Mouse (Mus musculus) forebrain, embryonic 11.5 days (tissue): ENCODE data around the gene Slc25a3. TPM values are rescaled to one million over a fixed set of nuclear protein-coding genes. Genes with fewer than 3 reads are reported as not detected.

ENCODE experiments used
- ATAC-seq: fragments of 200-750 bp; cut with Nextera tagmentation; replicated peaks from 2 replicates; pipeline ENCODE4 v1.8.0; 2017; ENCODE audit warnings: moderate TSS enrichment; ENCODE audit not compliant: low FRiP score
- DNase-seq: peaks from one replicate; pipeline ENCODE4 v3.0.0-alpha.2; 2017; ENCODE audit warnings: low spot score
- H3K27ac ChIP-seq: fragments of 300-500 bp; sonication (generic); 2 replicates; pipeline ENCODE4 v1.5.1; 2014; ENCODE audit warnings: low read depth, low read length
- H3K27me3 ChIP-seq: fragments of 300-500 bp; sonication (generic); 2 replicates; pipeline ENCODE4 v1.6.1; 2014; ENCODE audit warnings: mild to moderate bottlenecking, low read length, mixed read lengths; ENCODE audit not compliant: control insufficient read depth, insufficient read depth
- H3K36me3 ChIP-seq: fragments of 300-500 bp; sonication (generic); 2 replicates; pipeline ENCODE4 v1.6.1; 2014; ENCODE audit warnings: mild to moderate bottlenecking, low read length, moderate library complexity, mixed read lengths; ENCODE audit not compliant: control insufficient read depth, insufficient read depth
- H3K4me1 ChIP-seq: fragments of 300-500 bp; sonication (generic); replicated peaks from 2 replicates; pipeline ENCODE4 v1.6.1; 2014; ENCODE audit warnings: low read length, mixed read lengths; ENCODE audit not compliant: control insufficient read depth, insufficient read depth
- H3K4me2 ChIP-seq: fragments of 300-500 bp; sonication (generic); 2 replicates; pipeline ENCODE4 v1.6.1; 2014; ENCODE audit warnings: low read depth, mild to moderate bottlenecking, low read length, moderate library complexity, mixed read lengths; ENCODE audit not compliant: severe bottlenecking
- H3K4me3 ChIP-seq: fragments of 300-500 bp; sonication (generic); 2 replicates; pipeline ENCODE4 v1.5.1; 2014; ENCODE audit warnings: low read depth, low read length
- H3K9ac ChIP-seq: fragments of 300-500 bp; sonication (generic); 2 replicates; pipeline ENCODE4 v1.6.1; 2014; ENCODE audit warnings: low read length
- H3K9me3 ChIP-seq: fragments of 300-500 bp; sonication (generic); 2 replicates; pipeline ENCODE4 v1.6.1; 2016; ENCODE audit warnings: low read length, mixed read lengths; ENCODE audit not compliant: control insufficient read depth
- WGBS: fragments of 180-500 bp; shearing (Covaris S2); extraction: QIAGEN DNeasy Blood & Tissue Kit; methylation state at CpG from one replicate; pipeline ENCODE4 v1.1.7; 2014; 5-methylcytosine and 5-hydroxymethylcytosine counted together
- polyA plus RNA-seq: library from polyadenylated mRNA; unstranded; fragments of >200 nt; fragmentation: Nextera tagmentation; extraction: Ambion mirVana; gene quantifications from 2 replicates; pipeline ENCODE4 v1.2.1, GENCODE M21; 2014

Gene Slc25a3
- polyA plus RNA-seq, 1 experiment from 2014 or later = 404 TPM

DNA sequence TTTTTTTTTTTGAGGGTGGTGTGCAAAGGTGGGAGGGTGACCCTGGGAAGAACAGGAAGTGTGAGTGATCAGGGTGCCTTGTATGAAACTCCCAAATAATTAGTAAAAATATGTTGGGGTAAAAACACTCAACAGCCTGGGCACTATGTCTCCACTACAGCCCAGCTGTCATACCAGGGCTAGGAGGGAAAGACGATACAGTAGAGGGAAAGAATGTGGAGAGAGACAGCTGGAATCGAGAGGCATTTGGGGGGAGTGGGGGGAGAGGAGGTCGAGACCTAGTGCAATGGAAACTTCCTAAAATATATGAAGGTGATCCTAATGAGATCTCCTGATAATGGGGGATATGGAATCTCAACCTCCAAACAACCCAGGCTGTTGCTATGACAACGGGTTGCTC lies 14.0 kb downstream of the Slc25a3 start:
- H3K4me1 ChIP-seq = no peaks in the 10 kb centered on the region
- no peak overlapping the region for H3K9ac ChIP-seq
- H3K27me3 ChIP-seq = no peaks in the 10 kb centered on the region
- no peaks in the 10 kb centered on the region for H3K9me3 ChIP-seq
- WGBS = 76% methylated on average over 4 of the region's 4 CpGs
- ATAC-seq = no peak
- H3K36me3 ChIP-seq = peaks cover 12% of the 10 kb centered on the region
- no peak overlapping the region for H3K4me2 ChIP-seq
- H3K4me3 ChIP-seq = no peak overlapping the region
- H3K27ac ChIP-seq = no peak overlapping the region
- DNase-seq = no peak

DNA sequence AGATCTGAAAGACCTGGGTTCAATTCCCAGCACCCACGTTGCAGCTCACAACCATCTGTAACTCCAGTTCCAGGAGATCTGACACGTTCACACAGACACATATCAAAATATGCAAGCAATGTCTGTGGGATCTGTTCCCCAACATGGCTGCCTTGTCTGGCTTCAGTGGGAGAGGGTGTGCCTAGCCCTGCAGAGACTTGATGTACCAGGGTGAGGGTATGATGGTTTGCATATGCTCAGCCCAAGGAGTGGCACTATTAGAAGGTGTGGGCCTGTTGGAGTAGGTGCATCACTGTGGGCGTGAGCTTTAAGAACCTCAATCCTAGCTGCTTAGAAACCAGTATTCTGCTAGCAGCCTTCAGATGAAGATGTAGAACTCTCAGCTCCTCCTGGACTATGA lies 17.9 kb downstream of the Slc25a3 start:
- no peak overlapping the region for H3K9ac ChIP-seq
- no peaks in the 10 kb centered on the region for H3K4me1 ChIP-seq
- no peak overlapping the region for H3K27ac ChIP-seq
- H3K9me3 ChIP-seq = no peaks in the 10 kb centered on the region
- H3K36me3 ChIP-seq = no peaks in the 10 kb centered on the region; the same call in 1 of the 2 replicates
- H3K27me3 ChIP-seq = no peaks in the 10 kb centered on the region
- H3K4me2 ChIP-seq = no peak overlapping the region
- no peak overlapping the region for H3K4me3 ChIP-seq
- WGBS = 83% methylated on average over 3 of the region's 3 CpGs
- ATAC-seq = no peak
- no peak for DNase-seq

DNA sequence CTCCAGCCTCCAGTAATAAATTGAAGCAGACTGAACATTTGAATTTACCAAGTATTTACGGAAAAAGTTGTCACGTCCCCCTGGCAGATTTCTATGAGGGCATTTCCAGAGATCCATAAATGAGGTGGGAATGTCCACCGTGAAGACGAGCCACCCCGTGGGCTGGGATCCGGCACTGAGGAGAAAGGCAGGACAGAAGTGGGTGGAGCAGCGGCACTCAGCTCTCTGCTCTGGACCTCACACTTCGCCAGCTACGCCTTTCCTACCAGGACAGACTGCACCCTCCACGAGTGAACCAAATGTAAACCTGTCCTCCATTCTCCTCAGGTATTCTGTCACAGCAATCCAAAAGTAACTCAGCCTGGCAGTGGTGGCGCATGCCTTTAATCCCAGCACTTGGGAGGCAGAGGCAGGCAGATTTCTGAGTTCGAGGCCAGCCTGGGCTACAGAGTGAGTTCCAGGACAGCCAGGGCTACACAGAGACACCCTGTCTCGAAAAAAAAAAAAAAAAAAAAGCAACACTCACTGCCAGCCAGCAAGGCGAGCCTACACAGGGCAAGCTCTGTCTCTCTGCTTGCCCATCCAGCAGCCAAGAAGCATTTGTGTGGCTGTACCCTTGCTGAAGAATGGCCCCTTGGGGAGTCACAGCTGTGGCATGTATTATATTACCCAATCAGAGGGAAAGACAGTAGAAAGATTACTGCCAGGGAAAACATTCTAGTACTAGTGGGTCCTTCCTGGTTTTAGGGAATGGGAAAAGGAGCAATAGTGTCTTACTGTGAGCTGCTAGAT lies 20.9 kb downstream of the Slc25a3 start:
- no peaks in the 10 kb centered on the region for H3K27me3 ChIP-seq
- no peaks in the 10 kb centered on the region; the same call in 1 of the 2 replicates for H3K36me3 ChIP-seq
- ATAC-seq = no peak
- H3K4me2 ChIP-seq = no peak overlapping the region
- no peak for DNase-seq
- no peak overlapping the region for H3K27ac ChIP-seq
- H3K4me3 ChIP-seq = no peak overlapping the region
- WGBS = 93% methylated on average over 13 of the region's 14 CpGs
- no peak overlapping the region for H3K9ac ChIP-seq
- H3K4me1 ChIP-seq = no peaks in the 10 kb centered on the region
- no peaks in the 10 kb centered on the region for H3K9me3 ChIP-seq

DNA sequence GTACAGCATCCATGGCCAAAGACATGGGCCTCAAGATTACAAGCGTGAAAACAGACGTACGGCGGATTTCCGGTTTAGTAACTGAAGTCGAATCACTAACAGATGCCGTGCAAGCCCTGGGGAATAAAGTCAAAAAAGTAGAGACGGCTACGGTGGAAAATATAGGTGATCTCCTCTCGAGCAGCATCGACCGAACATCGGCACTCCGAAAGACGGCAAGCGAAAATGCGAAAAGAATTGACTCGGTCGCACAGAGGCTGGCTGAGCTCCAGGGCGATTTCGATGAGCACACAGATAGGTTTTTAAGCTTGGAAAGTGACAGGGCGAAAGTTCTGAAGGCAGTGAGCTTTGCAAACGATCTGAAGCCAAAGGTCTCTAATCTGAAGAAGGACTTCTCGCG lies 21.9 kb downstream of the Slc25a3 start:
- 95% methylated on average over 25 of the region's 25 CpGs for WGBS
- Histone ChIP-seq H3K27me3 (no peaks in the 10 kb centered on the region), H3K4me2 (no peak overlapping the region), H3K36me3 (no peaks in the 10 kb centered on the region; the same call in 1 of the 2 replicates), H3K9me3 (no peaks in the 10 kb centered on the region), H3K9ac (no peak overlapping the region), H3K27ac (no peak overlapping the region), H3K4me3 (no peak overlapping the region), H3K4me1 (no peaks in the 10 kb centered on the region)
- DNase-seq = no peak
- no peak for ATAC-seq

DNA sequence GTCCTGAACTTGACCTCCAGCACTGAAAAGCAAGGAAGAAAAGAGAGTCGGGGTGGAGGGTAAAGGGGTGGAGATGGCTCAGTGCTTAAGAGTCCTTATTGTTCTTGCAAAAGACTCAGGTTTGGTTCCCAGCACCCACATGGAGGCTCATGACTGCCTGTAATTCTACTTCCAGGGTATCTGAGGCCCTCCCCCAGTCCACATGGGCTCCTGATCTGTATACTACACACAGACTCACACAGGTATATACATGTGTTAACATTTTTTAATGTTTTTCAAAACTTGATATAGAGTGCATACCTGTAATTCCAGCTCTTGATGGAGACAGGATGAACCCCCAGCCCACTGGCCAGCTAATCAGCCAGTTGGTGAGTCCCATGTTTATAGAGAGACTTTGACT lies 23.8 kb downstream of the Slc25a3 start:
- H3K27me3 ChIP-seq = no peaks in the 10 kb centered on the region
- no peaks in the 10 kb centered on the region for H3K9me3 ChIP-seq
- no peak overlapping the region for H3K27ac ChIP-seq
- 84% methylated on average over 1 of the region's 1 CpGs for WGBS
- DNase-seq (no peak), ATAC-seq (no peak)
- H3K4me3 ChIP-seq = no peak overlapping the region
- H3K4me1 ChIP-seq = no peaks in the 10 kb centered on the region
- H3K4me2 ChIP-seq = no peak overlapping the region
- no peak overlapping the region for H3K9ac ChIP-seq
- no peaks in the 10 kb centered on the region; the same call in 1 of the 2 replicates for H3K36me3 ChIP-seq

DNA sequence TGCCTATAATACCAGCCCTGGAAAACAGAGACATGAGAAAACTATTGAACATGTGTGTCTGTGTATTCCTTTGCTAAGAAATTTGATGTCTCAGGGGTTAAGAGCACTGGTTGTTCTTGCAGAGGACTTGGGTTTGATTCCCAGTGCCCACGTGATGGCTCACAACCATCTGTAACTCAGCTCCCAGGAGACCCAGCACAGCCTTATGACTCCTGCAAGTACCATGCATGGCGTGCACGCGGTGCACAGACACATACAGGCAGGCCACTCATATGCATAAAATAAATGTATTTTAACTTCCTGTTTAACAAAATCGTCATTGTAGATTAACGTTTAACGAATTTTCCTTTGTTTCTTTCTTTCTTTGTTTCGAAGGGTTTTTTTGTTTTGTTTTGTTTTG lies 25.8 kb downstream of the Slc25a3 start:
- Histone ChIP-seq H3K27ac (no peak overlapping the region), H3K36me3 (no peaks in the 10 kb centered on the region; the same call in 1 of the 2 replicates), H3K4me2 (no peak overlapping the region), H3K4me1 (no peaks in the 10 kb centered on the region), H3K9me3 (no peaks in the 10 kb centered on the region), H3K9ac (no peak overlapping the region), H3K4me3 (no peak overlapping the region), H3K27me3 (no peaks in the 10 kb centered on the region)
- 92% methylated on average over 8 of the region's 8 CpGs for WGBS
- DNase-seq = no peak
- no peak for ATAC-seq

DNA sequence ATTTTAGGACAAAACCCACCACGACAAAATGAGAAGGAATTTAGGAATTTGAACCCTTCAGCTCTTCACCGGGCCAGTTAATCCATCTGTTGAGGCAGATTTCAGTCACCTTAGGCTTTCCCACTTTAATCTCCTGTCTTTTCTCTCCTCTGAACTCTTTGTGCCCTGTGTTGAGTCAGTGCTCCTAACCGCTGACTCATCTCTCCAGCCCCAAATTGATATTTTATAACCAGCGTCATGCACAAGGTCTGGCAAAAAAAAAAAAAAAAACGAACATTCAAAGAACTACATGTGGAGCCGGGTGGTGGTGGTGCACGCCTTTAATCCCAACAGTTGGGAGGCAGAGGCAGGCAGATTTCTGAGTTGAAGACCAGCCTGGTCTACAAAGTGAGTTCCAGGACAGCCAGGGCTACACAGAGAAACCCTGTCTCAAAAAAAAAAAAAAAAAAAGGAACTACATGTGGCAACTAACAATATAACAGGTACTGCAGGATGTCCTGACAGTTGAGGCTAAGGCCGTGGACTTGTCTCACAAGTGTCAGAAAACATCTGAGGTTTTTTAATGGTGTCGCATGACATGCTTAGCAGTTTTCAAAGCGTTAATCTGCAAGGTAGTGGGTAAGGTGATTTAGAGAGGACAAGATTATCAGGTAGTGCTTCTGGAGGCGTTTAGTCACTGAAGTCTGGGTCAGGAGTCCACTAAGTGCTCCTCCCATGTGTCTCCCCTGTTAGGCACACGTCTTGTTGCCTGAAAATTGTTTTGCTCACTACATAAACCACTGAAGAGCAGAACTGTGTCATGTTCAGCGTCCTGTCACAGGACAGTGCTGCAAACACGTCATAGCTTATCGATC lies 29.4 kb downstream of the Slc25a3 start:
- H3K4me3 ChIP-seq = no peak overlapping the region
- H3K27ac ChIP-seq = no peak overlapping the region
- ATAC-seq (no peak), DNase-seq (no peak)
- H3K9ac ChIP-seq = no peak overlapping the region
- no peaks in the 10 kb centered on the region for H3K4me1 ChIP-seq
- H3K27me3 ChIP-seq = no peaks in the 10 kb centered on the region
- no peak overlapping the region for H3K4me2 ChIP-seq
- WGBS = 94% methylated on average over 15 of the region's 15 CpGs
- H3K9me3 ChIP-seq = no peaks in the 10 kb centered on the region
- no peaks in the 10 kb centered on the region for H3K36me3 ChIP-seq

DNA sequence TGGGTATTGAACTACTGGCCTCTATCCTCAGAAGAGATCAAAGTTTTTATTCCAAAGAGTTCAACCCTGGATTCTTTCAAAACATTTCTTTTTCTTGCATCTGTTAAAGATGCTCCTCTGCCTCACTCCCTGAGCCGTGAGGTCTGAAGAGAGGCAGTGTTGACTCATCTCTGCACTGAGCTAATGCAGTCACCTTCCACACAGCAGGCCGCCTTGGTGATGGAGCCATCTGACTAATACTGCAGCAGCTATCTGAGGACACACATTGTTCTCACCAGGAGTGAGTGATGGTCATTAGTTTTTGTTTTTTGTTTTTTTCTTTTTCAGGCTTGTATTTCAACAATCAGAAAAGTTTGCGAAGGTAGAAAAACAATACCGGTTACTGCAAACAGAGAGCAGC lies 31.0 kb downstream of the Slc25a3 start:
- 94% methylated on average over 4 of the region's 4 CpGs for WGBS
- DNase-seq = no peak
- no peak overlapping the region for H3K27ac ChIP-seq
- no peak overlapping the region for H3K4me3 ChIP-seq
- H3K9ac ChIP-seq = no peak overlapping the region
- ATAC-seq = no peak
- H3K9me3 ChIP-seq = no peaks in the 10 kb centered on the region
- H3K36me3 ChIP-seq = no peaks in the 10 kb centered on the region
- H3K4me1 ChIP-seq = no peaks in the 10 kb centered on the region
- no peak overlapping the region for H3K4me2 ChIP-seq
- no peaks in the 10 kb centered on the region for H3K27me3 ChIP-seq
